Mouse (Mus musculus) layer of hippocampus, postnatal 36 days (tissue): ENCODE results near the gene Poc5. TPM values are rescaled to one million over a fixed set of nuclear protein-coding genes. Genes with fewer than 3 reads are reported as not detected.

Experiments
- DNase-seq, 2 experiments: peaks; one replicate each; pipeline ENCODE4 v3.0.0; 2022
- total RNA-seq, 2 experiments: library from RNA; stranded (reverse); gene quantifications; 2 replicates each; pipeline ENCODE4 v1.2.3; 2021

Poc5 gene
- 10 to 100 TPM; 29.4 to 37.8 TPM for total RNA-seq

DNA sequence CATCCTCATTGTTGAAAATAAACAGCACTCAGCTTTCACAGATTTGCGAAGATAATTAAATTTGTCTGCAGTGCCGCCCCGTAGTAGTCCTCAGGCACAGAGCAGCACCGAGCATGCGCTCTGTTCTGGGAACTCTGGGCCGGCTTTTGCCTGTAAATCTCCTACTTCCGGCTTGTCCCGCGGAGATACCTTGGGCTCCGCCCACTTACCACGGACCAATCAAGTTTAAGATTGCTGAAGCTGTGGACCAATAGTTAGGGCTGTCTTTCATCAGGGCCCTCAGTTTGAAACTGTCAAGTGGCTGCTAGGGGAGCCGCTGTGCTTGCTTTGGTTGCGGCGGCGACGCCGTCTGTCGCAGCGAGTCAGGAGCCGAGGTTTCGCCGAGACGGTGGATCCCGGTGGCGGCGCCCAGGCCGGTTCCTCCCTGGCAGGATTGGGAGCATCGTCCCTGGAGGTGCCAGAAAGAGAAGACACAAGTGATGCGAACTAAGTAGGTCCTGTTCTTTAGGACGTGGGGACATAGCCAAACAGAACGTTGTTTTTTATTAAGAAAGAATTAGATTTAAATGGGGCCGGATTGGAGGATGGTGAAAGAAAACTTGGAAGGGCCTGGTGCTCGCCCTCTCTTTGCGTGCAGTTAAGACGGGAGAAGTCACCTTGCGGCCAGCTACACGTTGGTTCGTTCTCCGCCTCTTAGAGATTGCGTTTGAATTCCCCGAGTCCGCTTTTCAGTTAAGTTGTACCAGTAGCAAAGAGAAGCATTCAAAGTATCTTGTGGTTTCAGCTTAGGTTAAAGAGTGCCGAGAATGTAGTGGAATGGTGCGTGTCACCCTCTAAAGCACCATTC, at the start of gene Poc5:
TSS of gene Poc5 (plus strand) at position 253 of the 847 bp plus-strand sequence.
- DNase-seq = peak; percentile 98 to 99

GRCm38 (mm10) chr13:96341461-96341860, 46.6 kb upstream of the Poc5 start:
- no peak for DNase-seq

GRCm38 (mm10) chr13:96344778-96345177, 43.3 kb upstream of the Poc5 start:
- no peak for DNase-seq

DNA sequence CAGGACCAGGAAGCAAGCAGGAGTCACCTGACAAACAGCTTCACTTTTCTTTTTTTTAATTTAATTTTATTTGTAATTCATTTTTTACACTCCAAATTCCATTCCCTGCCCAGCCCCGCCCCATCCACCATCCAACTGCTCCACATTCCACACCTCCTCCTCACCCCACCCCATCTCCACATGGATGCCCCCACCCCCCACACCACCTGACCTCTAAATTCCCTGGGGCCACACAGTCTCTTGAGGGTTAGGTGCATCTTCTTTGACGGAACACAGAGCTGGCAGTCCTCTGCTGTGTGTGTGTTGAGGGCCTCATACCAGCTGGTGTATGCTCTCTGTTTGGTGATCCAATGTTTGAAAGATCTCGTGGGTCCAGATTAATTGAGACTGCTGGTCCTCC, 41.5 kb upstream of the Poc5 start:
- no peak for DNase-seq

GRCm38 (mm10) chr13:96350207-96350606, 37.9 kb upstream of the Poc5 start:
- DNase-seq = no peak

DNA sequence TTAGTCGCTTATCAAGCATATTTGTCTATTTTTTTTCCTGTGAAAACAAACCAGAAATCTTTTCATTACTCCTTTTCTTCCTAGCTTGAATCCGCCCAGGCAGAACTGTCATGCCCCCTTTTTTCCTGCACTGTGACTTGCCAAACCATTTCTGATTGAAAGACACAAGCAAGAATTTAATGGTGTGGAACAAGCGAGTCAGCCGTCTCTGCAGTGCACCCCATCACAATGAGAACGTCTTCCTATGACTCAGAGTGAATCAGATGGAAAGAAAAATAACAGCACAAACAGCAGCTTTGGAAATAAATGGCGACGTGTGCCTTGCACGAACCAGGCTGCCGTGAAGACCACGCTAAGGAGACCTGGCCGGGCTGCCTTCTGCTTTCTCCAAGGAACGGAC, 36.8 kb upstream of the Poc5 start:
- DNase-seq = no peak

DNA sequence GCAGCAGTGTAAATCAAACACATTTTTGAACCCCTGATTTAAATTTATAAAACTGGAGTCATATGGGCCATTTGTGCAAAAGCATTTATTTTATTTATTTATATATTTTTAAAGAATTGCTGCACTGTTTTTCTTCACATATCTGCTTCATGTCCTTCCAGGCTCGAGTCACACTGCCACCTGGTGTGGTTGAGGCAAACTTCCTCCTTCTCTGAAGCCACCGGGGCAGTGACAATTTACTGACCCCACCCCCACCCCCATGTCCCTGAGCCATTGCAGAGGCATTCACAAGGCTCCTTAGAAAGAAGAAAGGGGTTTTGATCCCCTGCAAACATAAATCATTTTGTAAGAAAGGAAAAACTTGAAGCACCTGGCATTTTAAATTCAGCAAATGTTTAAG, 12.6 kb upstream of the Poc5 start:
- no peak for DNase-seq

DNA sequence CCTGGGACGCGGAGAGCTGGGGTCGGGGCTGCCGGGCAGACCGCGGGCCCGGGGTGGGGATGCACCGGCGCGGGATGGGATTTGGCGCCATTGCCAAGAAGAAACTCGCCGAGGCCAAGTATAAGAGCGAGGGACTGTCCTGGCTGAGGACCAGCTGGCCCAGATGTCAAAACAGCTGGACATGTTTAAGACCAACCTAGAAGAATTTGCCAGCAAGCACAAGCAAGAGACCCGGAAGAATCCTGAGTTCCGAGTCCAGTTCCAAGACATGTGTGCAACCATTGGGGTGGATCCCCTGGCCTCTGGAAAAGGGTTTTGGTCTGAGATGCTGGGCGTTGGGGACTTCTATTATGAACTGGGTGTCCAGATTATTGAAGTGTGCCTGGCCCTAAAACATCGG, 11.2 kb upstream of the Poc5 start:
- no peak for DNase-seq

DNA sequence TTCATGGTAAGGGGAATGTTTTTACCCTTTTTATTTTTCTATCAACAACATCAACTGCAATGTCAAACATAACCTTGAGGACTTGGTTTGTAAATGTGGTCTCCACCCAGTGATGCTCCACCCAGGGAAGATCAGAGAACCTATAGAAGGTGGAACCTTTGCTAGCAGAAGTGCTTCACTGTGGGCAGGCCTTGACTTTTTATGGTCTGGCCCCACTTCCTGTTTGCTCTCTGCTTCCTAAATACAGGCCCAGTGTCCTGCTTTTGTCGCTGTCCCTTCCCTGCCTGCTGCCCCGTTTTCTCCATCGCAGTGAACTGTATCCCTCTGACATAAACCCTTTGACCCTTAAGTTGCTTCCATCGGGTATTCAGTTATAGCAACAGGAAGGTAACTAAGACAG, 10.2 kb upstream of the Poc5 start:
- DNase-seq = no peak

DNA sequence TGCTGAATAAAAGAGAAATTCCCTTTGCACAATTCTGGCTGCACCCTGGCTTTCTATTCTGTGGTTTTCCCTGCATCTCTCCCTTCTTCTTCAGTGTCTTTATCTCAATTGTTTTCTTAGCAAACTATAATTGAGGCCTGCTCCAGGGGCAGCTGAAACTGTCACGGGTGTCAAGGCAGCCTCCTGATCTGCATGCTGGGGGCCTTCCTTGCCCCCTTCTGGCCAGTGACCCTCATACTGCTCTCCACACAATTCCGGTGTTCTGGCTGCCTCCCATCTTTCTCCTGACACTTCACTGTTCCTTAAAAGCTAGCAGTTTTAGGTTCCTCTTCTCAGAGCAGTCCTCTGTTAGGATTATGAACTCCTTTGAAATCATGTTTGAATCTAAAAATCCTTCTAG, 1.2 kb downstream of the Poc5 start:
- no peak for DNase-seq

DNA sequence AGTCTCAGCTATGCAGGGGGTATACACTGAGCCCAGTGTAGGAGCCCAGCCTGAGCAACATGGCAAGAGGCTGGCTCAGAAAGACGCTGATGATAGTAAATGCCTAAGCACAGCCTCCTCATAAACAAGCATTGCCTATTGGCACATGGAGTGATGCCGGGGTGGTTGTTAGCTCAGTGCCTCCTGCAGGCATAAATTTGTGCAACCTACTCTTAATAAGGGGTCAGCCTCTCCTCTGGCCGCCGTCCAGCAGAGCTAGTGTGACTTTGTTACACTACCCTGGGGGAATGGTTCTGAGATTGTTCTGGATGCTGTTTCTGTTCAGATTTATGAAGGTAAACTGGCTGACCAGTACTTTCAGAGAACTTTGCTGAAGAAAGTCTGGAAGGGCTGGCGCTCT, 13.2 kb downstream of the Poc5 start:
- no peak for DNase-seq

- DNase-seq = no peak
Observed at GRCm38 (mm10) chr13:96405518-96405917, 17.4 kb downstream of the Poc5 start.

- DNase-seq = peak; percentile 27 to 28
Observed at GRCm38 (mm10) chr13:96407040-96407439, 18.9 kb downstream of the Poc5 start.

GRCm38 (mm10) chr13:96408786-96409185, 20.7 kb downstream of the Poc5 start:
- DNase-seq = no peak

DNA sequence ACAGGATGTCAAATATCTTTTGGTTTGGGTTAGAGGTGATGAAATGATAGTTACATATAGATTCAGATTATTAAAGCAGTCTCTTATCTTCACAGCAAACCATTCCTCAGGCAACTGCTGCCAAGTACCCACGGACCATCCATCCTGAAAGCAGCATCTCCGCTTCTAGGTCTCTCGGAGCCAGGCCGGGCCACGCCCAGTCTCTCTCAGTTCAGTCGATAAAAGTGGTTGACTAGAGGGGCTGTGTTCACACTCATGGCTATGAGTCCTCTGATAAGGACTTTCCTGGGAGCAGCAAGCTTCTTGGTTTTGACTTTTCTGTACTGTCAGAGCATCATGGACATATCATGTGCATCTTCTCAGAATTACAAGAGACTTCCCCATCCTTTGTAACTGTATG, 26.3 kb downstream of the Poc5 start:
- DNase-seq = no peak

DNA sequence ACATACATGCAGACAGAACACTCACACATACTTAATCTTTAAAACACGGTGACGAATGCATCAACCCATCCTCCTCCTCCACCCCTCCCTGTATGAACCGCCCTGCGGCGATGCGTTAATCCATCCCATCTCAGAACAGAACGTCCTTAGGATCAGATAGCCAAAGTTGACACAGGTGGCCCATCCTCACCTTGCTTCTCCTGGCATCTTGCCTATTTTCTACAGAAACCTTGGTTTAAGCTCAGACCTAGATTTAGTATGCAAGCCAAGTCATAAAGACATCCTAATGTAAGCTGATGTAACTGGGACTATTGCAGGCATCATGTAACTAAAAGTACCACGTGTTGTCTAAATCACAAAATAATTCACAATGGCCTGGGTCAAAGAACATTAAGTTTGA, 28.3 kb downstream of the Poc5 start:
- DNase-seq = no peak

DNA sequence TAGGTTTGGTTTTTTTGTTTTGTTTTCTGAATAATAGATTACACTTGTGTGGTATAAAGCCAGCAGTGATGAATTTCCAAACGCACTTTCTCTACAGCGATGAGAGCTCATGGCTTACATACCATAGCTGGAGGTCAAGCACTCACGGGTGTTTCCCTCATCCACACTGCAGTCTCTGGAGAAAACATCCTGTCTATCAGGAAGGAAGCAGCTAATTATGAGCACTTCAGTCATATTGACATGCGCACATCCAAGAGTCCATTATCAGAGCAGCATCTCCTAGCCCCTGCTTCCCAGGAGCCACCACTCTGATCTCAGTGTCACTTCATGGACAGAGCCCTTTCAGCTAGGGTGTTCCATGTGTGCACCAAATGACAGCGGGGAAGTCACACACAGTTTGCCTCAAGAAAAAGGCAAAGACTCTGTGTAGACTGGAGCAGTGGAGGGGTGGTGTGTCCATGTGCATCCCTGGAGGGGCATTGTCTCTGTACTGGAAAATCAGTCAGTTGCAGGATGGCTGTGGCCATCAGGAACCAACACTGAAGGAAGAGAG, 29.2 kb downstream of the Poc5 start:
- DNase-seq = no peak

- DNase-seq = no peak
Observed at GRCm38 (mm10) chr13:96418487-96418886, 30.4 kb downstream of the Poc5 start.

- no peak for DNase-seq
Observed at GRCm38 (mm10) chr13:96421230-96421629, 33.1 kb downstream of the Poc5 start.

- no peak for DNase-seq
Observed at GRCm38 (mm10) chr13:96424496-96425274, 36.6 kb downstream of the Poc5 start.

DNA sequence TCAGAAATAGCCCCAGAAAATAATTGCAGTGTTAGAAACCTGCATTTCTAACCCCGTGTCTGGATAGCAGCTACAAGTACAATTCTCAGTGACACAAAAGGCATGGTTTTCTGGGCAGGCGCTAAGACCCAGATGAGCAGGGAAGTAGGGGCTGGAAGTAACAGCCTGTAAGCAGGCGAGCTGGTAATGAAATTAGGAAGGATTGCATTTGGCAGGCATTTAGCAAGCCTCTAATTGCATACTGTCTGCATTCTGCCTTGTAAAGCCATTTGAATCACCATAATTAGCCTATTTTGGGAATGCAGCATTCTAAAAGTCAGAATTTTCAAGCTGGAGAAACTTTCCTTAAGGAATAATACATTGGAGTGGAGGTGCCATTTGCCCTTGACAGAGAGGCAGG, 38.0 kb downstream of the Poc5 start:
- no peak for DNase-seq

DNA sequence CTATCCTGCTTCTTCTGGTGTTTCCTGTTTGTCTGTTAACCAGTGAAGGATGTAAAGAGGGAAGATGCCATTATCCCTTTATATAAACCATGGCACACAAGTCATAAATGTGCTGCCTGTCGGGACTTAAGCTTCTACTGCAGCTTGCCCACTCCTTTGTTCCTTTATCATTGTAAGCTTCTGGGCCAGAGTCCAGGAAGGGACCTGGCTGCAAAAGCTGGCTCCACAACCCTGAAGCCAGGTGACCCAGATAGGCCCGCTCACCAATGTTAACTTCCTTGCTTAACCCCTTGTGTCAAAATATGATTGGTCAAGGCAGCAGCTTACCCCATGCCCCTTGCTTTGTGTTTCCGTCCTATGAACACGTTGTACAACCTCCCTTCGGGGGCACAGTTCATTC, 40.4 kb downstream of the Poc5 start:
- DNase-seq = no peak

DNA sequence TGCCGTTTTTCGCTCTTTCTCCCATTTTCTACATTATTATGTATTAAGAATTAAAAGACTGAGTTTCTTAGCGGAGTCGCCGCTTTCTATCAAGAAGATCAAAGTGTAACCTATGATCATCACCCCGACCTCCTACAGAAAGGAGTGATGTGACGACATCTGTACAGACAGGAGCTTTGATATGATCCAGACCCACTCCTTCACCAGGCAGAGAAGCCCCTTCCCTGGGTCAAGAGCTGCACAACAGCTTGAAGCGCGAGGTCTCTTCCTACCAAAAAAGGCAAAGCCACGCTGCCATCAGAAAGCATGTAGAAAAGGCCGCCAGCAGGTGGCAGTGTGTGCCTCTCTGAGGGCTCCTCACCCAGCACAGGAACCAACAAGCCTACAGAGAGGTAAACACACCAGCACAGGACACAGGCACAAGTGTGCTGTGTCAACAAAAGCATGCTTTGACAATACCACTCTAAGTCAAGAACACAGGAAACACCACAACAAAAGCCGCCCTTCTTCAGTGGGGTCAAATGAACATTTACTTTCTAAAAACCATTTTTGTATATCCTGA, 43.6 kb downstream of the Poc5 start:
- DNase-seq = peak; percentile 84
